Mouse (Mus musculus): ENCODE measurements around the gene Deup1. TPM values are rescaled to one million over a fixed set of nuclear protein-coding genes. Genes with fewer than 3 reads are reported as not detected.

Deup1 gene
- polyA plus RNA-seq, 1 experiment from 2014 or later = 0.70 TPM

DNA sequence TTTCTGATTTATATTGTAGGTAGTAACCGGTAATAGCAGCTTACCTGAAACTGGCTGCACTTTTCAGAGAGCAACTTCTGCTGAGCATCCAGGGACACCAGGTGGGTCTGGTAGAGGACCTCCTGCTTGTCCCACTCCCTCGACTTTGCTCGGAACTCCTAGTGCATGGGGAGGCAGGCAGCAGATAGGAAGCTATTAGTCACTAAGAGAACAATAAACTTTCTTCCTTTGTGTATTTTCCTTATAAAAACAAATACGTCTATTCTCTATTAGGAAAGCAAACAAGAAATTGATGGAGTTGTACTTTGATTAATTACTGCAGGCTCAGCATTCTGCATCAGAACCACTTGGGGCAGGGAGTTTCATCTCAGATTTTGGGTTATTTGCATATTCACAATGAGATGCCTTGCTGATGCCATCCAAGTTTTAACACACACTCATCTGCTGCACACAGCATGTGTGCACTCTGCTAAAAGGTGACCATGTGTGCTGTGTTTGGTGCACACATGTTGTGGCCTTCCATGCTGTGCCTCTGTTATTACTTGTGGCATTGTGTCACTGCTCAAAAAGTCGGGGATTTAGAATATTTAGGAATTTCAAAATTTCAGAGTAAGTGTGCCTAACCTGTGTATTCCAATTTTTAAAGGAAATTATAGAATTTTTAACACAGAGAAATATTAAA lies 26.7 kb downstream of the Deup1 start:
- no peaks in the 10 kb centered on the region for H3K27me3 ChIP-seq (ENCODE audit: insufficient read depth, low read length)
- H3K4me3 ChIP-seq (replicated peaks; ENCODE audit: low read depth, low read length) = no peak overlapping the region
- DNase-seq (ENCODE audit: low spot score) (peak; percentile 33), ATAC-seq (replicated peaks; ENCODE audit: low FRiP score, low read depth) (no peak)
- H3K4me1 ChIP-seq (replicated peaks; ENCODE audit: insufficient read depth, low read length) = no peaks in the 10 kb centered on the region; the same call in 1 of the 2 replicates
- H3K4me2 ChIP-seq (ENCODE audit: low read length) = no peak overlapping the region
- H3K9ac ChIP-seq (ENCODE audit: low read depth, low read length) = no peak overlapping the region
- H3K36me3 ChIP-seq (ENCODE audit: insufficient read depth, low read length) = no peaks in the 10 kb centered on the region
- TF ChIP-seq CTCF (IDR thresholded peaks at IDR 0.05; ENCODE audit: low read depth) = no peak
- H3K27ac ChIP-seq = 0 out of 2 replicates have a peak overlapping the region, but pooled peaks have one; percentile 25
- no peaks in the 10 kb centered on the region for H3K9me3 ChIP-seq (replicated peaks; ENCODE audit: low read length)
- WGBS = 45% methylated on average over 5 of the region's 5 CpGs

DNA sequence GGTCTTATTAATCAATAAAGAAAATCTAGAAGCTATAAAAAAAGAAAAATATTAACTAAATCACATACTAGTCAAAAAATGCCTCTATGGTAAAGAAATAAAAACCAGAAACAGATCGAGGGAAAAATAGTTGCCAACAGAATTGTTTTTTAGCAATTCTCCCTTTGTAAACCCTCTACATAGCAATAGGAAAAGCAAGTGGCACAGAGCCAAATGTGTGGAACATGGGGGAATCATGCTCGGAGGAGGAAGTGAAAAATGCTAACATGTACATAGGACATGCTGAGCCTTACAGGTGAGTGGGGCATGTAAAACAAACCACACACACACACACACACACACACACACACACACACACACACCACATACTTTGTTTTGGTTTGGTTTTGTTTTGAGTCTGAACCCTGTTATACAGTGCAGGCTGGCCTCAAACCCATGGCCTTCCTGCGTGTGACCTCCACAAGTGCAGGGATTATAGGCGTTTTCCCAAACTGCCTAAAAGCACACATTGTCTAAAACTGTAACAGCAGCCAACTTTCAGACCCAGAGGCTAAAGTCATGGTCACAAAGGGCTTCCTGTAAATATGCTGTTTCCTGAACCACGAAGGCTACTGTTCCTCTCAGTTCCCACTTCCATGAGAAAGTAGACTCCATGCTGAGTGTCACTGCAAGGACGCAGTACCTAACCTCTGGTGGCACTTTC lies 27.4 kb downstream of the Deup1 start:
- H3K36me3 ChIP-seq (ENCODE audit: insufficient read depth, low read length) = no peaks in the 10 kb centered on the region
- no peak for ATAC-seq (replicated peaks; ENCODE audit: low FRiP score, low read depth)

DNA sequence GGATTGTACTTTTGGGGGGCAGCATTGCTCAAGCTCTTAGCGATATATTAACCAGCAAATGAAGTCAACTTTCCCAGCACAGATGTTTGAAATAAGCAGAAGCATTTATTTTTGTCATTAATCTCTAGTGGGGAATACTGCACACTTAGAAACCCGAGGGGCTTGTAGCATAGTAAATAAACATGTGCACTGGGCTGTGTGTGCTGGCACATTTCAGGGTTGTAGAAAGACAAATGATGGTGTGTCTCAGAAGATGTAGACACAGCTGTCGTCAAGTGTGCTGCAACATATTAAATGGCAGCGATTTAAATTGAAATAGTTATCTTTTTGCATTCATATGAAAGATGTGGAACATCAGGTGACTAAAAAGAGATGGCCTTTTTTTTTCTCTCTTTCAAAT lies 31.1 kb downstream of the Deup1 start:
- 48% methylated on average over 4 of the region's 4 CpGs for WGBS
- TF ChIP-seq CTCF (IDR thresholded peaks at IDR 0.05; ENCODE audit: low read depth) = no peak
- Histone ChIP-seq H3K27me3 (ENCODE audit: insufficient read depth, low read length) (no peaks in the 10 kb centered on the region), H3K4me3 (replicated peaks; ENCODE audit: low read depth, low read length) (no peak overlapping the region), H3K9me3 (replicated peaks; ENCODE audit: low read length) (no peaks in the 10 kb centered on the region), H3K4me1 (replicated peaks; ENCODE audit: insufficient read depth, low read length) (no peaks in the 10 kb centered on the region), H3K36me3 (ENCODE audit: insufficient read depth, low read length) (no peaks in the 10 kb centered on the region), H3K27ac (no peak overlapping the region), H3K4me2 (ENCODE audit: low read length) (no peak overlapping the region), H3K9ac (ENCODE audit: low read depth, low read length) (no peak overlapping the region)
- ATAC-seq (replicated peaks; ENCODE audit: low FRiP score, low read depth) (no peak), DNase-seq (ENCODE audit: low spot score) (no peak)

More for the DNA sequence above, 27.4 kb downstream of the Deup1 start:
- Histone ChIP-seq H3K27ac (0 out of 2 replicates have a peak overlapping the region, but pooled peaks have one; percentile 25), H3K4me2 (ENCODE audit: low read length) (no peak overlapping the region), H3K9me3 (replicated peaks; ENCODE audit: low read length) (no peaks in the 10 kb centered on the region), H3K27me3 (ENCODE audit: insufficient read depth, low read length) (no peaks in the 10 kb centered on the region), H3K4me3 (replicated peaks; ENCODE audit: low read depth, low read length) (no peak overlapping the region), H3K4me1 (replicated peaks; ENCODE audit: insufficient read depth, low read length) (no peaks in the 10 kb centered on the region; the same call in 1 of the 2 replicates), H3K9ac (ENCODE audit: low read depth, low read length) (no peak overlapping the region)
- no peak for TF ChIP-seq CTCF (IDR thresholded peaks at IDR 0.05; ENCODE audit: low read depth)
- peak; percentile 54 for DNase-seq (ENCODE audit: low spot score)
- 42% methylated on average over 6 of the region's 6 CpGs for WGBS

DNA sequence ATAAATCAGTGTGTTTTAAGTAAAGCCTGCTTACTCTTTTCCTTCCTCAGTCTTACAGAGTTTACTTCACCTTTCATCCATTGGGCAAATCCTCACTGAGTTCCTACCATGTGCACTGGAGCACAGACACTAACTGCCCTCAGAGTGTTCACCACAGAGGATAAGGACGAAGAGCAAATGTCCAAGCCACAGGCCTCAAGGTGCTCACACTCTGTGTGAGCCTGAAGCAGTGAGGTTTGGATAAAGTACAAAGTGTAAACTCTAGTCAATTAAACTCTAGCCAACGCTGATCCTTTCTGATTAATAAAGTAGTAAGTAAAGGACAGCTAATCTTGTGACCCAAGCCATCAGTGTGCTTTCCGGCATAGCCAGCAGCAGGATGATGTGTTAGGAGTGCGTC lies 33.6 kb downstream of the Deup1 start:
- 80% methylated on average over 4 of the region's 4 CpGs for WGBS

DNA sequence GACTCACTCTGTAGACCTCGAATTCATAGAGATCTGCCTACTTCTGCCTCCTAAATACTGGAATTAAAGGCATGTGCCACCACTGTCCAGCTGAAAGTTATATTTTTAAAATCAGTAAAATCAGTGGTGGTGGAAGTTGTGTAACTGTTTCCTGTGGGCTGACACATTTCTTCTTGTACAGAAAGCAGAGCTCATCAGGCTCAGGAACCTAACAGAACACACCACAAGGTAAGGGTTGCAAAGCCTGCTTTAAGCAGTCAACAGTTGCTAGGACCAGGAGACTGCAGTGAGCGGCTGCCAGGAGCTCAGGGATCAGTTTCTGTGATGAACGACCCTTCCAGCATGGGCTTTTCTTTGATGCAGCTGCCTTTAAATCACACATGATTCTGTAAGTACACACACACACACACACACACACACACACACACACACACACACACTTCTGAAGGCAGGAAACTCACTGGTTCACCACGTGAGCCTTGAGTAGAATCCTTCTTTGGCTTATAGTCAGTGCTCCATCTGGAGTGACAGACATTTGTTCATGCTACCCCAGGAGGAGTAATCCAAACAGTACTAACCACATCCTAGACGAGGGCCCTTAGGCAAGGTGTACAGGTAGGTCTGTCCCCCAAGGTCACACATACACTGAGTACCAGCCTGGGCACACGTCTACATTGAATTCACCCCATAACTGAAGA lies 40.4 kb downstream of the Deup1 start:
- DNase-seq (ENCODE audit: low spot score) = peak; percentile 14
- 39% methylated on average over 6 of the region's 6 CpGs for WGBS
- Histone ChIP-seq H3K4me2 (ENCODE audit: low read length) (no peak overlapping the region), H3K27me3 (ENCODE audit: insufficient read depth, low read length) (no peaks in the 10 kb centered on the region), H3K36me3 (ENCODE audit: insufficient read depth, low read length) (no peaks in the 10 kb centered on the region), H3K9ac (ENCODE audit: low read depth, low read length) (no peak overlapping the region), H3K9me3 (replicated peaks; ENCODE audit: low read length) (no peaks in the 10 kb centered on the region), H3K4me3 (replicated peaks; ENCODE audit: low read depth, low read length) (no peak overlapping the region), H3K4me1 (replicated peaks; ENCODE audit: insufficient read depth, low read length) (no peaks in the 10 kb centered on the region), H3K27ac (no peak overlapping the region)
- no peak for TF ChIP-seq CTCF (IDR thresholded peaks at IDR 0.05; ENCODE audit: low read depth)
- no peak for ATAC-seq (replicated peaks; ENCODE audit: low FRiP score, low read depth)

More for the DNA sequence above, 33.6 kb downstream of the Deup1 start:
- no peak for DNase-seq (ENCODE audit: low spot score)
- ATAC-seq (replicated peaks; ENCODE audit: low FRiP score, low read depth) = peak; percentile 63; the same call in 1 of the 2 replicates
- no peaks in the 10 kb centered on the region for H3K36me3 ChIP-seq (ENCODE audit: insufficient read depth, low read length)
- no peaks in the 10 kb centered on the region for H3K27me3 ChIP-seq (ENCODE audit: insufficient read depth, low read length)
- no peak for TF ChIP-seq CTCF (IDR thresholded peaks at IDR 0.05; ENCODE audit: low read depth)
- no peak overlapping the region for H3K27ac ChIP-seq
- no peak overlapping the region for H3K4me3 ChIP-seq (replicated peaks; ENCODE audit: low read depth, low read length)
- H3K4me2 ChIP-seq (ENCODE audit: low read length) = no peak overlapping the region
- H3K4me1 ChIP-seq (replicated peaks; ENCODE audit: insufficient read depth, low read length) = no peaks in the 10 kb centered on the region
- no peaks in the 10 kb centered on the region for H3K9me3 ChIP-seq (replicated peaks; ENCODE audit: low read length)
- H3K9ac ChIP-seq (ENCODE audit: low read depth, low read length) = no peak overlapping the region

DNA sequence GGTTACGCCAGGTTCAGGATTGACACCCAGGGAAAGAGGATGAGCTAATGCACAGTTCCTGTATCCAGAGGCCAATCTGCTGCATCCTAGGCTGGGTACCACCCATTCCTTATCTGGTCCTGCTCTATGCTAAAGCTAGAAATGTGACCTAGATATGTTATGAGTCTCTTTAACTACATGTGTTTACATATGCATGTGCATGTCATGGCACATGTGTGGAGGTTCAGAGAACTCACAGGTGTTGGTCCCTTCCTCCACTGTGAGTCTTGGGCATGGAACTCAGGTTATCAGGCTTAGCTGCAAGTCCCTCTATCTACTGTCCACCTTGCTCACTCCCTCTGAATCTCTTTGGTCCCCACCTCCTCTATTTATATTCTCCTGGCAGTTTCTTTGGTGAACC lies 41.8 kb downstream of the Deup1 start:
- Histone ChIP-seq H3K4me3 (replicated peaks; ENCODE audit: low read depth, low read length) (no peak overlapping the region), H3K4me1 (replicated peaks; ENCODE audit: insufficient read depth, low read length) (no peaks in the 10 kb centered on the region), H3K27me3 (ENCODE audit: insufficient read depth, low read length) (no peaks in the 10 kb centered on the region), H3K36me3 (ENCODE audit: insufficient read depth, low read length) (no peaks in the 10 kb centered on the region), H3K4me2 (ENCODE audit: low read length) (no peak overlapping the region), H3K9me3 (replicated peaks; ENCODE audit: low read length) (no peaks in the 10 kb centered on the region), H3K9ac (ENCODE audit: low read depth, low read length) (no peak overlapping the region), H3K27ac (no peak overlapping the region)
- no peak for DNase-seq (ENCODE audit: low spot score)
- TF ChIP-seq CTCF (IDR thresholded peaks at IDR 0.05; ENCODE audit: low read depth) = no peak
- 82% methylated on average over 1 of the region's 1 CpGs for WGBS
- no peak for ATAC-seq (replicated peaks; ENCODE audit: low FRiP score, low read depth)
